Mouse (Mus musculus): ENCODE results near the gene Sparc. TPM values are rescaled to one million over a fixed set of nuclear protein-coding genes. Genes with fewer than 3 reads are reported as not detected.
A peak's percentile ranks its signal among the peaks of the same experiment; 100 is the strongest.

Gene Sparc
- total RNA-seq, 2 experiments from 2014 or later: 1,405 to 1,430 TPM

DNA sequence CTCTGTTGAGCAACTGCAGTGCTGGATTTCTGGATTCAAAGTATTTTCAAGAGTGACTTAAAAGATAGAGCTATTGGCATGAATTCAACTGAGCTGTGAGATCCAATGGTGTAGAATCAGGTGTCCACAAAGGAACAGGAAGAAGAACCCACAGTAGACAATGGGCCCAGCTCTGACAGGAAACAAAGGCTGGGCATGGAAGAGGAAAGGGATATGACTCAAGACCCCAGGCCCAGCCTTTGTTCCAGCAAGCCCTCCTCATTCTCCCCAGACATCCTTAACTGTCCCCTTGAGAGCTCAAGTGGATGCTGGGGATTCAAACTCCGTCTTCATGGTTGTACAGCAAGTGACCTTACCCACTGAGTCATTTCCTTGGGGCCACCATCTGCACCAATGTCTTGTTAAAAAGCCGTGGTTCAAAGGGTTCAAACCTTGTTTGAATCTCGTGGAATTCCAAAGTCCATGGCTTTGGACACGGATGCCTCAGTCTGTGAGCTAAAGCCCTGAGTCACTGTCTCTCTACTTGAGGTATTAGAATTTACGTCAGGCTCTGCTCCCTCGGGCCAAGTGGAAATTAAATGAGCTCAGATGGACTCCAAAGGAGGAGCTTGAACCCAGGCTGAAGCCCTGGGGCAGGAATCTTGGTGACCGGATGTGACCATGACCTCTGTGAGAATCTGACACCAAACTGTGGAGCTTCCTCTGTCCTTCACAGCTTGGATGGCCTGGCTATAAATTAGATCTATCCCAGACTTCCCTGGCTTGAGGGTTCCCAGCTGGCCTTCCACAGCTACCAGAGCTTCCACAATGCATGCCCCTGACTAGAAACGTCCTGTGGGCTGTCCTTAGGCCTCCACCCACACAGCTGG lies 17.1 kb downstream of the Sparc start:
- DNase-seq: peak; percentile 57

DNA sequence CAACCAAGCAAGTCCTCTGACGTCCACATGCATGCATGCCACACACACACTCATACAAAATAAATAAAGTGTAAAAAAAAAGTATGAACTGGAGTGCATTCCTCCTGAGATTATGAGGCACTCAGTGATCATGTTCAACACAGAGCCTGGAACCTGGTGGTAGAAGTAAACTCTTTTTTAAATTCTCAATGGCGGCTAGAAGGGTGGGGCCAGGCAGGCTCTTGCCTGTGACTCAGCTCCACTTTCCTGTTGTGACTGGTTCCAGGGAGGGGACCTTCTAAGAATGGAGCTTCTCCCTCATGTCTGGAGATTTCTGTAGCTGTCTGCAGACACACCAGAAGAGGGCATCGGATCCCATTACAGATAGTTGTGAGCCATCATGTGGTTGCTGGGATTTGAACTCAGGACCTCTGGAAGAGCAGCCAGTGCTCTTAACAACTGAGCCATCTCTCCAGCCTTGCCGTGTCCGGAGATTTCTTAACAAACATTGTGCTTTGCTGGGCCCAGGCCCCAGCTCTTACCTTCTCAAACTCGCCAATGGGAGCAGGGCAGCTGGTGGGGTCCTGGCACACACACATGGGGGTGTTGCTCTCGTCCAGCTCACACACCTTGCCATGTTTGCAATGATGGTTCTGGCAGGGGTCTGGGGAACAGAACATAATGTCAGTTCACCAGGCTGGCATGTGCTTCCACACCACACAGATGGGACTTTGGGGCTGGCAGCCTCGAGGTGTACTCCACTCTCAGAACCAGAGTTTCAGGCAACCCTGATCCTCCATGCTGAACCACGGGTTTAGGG lies 18.1 kb downstream of the Sparc start:
- DNase-seq: no peak

DNA sequence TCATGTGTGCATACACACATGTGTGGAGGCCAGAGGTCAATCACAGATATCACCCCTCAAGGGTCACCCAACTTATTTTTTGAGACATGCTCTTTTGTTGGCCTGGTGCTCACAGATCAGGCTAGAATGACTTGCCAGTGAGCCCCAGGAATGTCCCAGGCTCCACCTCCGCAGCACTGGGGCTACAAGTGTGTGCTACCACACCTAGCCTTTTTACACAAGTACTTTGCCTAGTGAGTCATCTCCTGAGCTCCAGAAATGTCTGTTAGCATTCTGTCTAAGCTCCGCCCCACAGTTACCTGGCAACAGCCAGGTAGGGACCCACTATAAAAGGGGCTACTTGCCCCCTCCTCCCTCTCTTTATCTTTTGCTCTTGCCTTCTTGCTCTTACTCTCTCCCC lies 22.1 kb downstream of the Sparc start:
- DNase-seq: no peak

DNA sequence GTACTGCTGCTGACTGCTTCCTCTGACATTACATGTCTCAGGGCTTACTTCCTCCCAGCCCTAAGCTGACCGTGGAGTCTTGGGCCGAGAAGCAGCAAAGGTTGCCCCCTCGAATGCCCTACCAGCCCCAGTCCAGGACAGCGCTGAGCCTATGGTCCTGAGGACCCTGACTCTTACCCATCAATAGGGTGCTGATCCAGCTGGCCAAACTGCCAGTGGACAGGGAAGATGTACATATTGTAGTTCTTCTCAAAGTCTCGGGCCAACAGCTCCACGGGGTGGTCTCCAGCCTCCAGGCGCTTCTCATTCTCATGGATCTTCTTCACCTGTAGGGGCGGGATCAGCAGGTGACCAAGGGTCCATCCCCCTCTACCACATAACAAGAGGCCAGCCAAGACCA lies 24.6 kb downstream of the Sparc start:
- no peak for DNase-seq

DNA sequence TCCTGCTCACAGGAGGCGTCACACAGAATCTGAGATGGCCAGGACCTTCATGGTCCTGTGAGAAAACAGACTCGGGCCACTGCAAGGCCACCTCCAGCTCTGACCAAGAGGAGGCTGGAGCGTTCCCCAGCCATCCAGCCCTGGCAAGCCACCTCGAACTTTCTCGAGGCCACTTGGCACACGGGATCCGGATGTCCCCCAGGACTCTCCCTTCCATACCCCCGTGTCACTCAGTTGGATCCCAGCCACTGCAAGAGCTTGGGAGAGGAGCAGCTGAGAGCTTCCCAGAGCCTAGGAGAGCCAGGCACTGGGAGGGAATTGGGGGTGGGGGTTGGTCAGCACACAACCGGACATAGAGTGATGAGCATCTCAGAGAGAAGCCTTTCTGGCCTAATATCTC lies 25.5 kb downstream of the Sparc start:
- DNase-seq: peak; percentile 67

DNA sequence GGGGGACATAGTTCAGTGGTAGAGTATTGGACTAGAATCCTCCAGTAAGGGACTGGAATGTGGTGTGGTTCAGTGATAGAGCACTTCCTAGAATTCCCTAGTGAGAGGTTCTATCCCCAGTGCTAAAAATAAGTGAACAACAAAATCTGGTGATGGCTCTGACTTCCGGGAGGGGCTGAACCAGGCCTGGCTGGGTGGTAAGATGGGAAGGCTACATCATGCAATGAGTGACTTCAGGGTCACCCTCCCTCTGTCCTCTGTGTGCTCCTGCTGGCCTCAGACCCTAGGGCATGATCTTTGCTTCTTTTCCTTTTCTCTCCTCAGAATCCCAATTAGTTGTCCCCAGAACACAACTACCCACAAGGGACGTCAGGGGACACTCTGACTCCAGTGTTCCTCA lies 25.9 kb downstream of the Sparc start:
- no peak for DNase-seq

DNA sequence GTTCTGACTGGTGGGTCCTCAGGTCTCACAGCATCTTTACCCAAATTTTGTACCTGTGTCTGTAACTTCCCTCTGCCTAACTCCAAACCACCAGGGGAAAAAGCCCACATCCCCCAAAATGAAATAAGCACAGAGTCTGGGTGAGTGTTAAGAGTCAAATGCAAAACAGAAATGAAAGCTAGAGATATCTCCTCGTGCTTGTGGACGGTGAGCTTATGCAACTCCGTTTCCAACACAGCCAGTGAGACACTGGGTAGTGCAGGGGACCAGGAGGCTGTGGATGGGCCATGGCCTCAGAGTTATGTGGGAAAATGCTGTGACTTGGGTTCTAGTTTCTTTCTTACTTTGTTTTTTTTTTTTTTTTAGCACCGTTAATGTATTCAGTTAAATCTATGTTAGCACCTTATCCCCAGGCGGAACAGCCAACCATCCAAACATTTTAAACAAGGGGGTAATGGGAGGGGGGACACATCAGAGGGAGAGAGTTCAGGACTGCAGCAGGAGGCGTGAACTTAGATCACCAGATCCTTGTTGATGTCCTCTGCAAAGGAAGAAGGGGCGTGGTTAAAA lies 27.8 kb downstream of the Sparc start:
- no peak for DNase-seq

DNA sequence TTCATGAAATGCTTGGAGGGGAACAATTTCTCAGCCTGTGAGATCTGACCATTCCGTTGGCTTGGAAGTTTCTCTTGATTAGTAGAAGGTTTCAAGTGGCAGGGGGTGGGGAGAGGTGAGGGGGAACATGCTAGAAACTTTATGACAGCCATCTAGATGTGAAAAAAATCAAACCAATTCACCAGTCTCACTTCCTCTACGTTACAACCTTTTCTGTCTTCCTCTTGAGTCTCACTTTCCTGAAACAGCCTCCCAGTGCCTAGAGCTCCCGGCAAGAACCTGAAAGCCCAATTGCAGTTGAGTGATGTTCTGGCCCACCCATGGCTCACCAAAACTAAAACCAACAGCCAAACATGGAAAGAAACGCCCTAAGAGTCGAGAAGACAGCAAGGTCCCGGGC lies 28.4 kb downstream of the Sparc start:
- no peak for DNase-seq

DNA sequence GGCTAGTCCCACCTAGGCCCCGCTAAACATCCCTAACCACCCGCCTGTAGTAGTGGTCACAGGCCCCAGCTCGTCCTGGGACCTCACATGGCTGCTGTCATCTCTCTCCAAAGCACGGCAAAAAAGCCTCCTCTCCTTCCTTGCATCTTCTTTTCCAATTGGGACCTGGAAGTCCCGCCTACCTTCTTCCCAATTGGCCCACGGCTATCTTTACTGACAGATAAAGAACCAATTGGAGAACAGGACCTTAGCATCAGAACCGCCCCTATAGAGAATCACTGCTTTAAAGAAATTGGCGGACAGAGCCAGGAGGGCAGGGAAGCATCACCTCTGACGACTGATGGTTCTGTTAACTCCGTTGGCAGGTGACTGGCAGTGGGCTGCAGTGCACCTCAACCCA lies 30.5 kb downstream of the Sparc start:
- peak; percentile 66 for DNase-seq

DNA sequence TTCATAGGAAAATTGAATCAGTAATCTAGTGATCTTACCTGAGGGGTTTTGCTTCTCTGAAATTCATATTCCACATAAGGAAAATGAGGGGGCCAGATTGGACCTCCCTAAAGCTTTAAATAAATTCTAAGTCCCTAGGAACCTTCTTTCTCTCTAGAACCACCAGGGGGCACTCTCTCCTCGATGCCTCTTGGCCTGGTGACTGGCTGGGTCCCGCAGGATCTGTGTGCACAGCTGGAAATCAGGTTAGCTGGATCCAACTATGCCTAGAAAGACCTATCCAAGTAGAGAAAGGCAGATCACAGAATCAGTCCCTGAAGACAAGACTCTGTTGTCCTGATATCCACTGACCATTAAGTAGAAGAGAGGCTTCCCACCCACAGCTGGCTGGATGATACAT lies 33.2 kb downstream of the Sparc start:
- DNase-seq: peak; percentile 81

DNA sequence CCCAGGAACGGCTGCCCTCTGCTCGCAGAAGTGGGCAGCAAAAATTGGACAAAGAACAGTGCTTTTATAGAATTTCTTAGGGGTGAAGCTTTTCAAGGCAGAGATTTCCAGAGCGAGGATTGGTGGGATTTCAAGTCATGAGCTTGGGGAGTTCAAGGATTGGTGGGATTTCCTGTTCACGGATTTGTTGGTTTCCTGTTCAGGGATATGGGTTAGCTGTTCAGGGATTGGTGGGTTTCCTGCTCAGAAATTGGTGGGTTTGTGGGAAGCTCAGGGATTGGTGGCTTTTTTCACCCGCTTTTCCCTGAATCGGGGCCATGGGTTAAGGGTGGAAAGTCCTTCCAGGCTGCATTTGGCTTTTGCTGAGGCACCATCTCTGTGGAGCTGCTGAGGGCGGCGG lies 35.4 kb downstream of the Sparc start:
- no peak for DNase-seq

DNA sequence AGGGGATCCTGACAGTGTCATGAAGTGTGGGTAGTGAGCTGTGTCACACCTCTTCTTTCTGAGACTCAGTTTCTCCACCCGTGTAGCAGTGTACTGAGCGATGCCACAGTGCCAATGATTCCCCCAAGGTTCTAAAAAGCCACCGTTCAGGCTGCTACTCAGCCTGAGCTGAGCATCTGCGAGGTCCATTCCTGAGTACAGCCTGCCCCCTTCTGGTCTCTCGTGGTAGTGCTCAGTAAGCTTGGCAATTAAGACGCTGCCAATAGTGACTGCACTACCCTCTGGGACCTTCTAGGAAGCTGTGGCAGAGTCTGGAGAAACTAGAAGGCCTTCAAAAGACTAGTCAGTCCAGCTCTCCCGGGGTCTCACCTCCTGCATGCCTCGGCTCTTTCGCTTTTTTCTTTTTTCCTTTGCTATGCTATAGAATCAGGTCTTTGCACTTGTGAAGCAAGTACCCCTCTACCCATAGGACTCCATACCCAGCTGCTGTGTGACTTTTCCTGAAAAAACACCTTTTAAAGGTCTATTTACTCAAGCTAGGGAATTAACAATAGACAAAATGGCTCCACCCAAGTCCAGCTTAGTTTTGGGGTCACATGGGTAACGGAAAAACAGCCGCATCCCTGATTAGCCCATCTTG lies 36.4 kb downstream of the Sparc start:
- DNase-seq: peak; percentile 94

DNA sequence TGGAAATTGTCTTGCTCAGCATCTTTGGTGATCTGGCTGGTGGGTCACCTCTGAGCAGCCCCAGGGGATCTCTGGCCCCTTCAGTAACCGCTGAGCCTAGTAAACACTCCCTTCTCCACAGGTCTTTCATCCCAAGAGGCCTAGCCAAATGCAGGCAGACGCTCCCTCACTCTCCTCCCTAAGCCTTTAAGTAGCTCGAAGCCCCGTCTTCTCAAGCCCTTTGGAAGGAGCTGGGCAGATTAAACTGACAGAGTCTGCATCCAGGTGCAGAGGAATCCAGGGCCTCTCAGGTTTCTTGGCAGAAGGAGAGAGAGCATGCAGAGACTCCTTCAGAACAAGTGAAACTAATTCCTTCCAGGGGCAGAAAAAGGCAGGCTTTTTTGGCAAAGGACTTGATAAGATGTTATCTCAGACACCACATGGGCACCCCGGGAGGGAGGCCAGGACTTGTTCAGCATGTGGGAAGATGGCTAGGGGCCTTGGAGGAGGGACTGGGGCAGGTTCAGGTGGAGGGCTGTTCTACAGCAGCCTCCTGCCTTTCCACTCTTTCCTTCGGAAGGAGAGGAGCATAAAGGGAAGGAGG lies 39.4 kb downstream of the Sparc start:
- no peak for DNase-seq

DNA sequence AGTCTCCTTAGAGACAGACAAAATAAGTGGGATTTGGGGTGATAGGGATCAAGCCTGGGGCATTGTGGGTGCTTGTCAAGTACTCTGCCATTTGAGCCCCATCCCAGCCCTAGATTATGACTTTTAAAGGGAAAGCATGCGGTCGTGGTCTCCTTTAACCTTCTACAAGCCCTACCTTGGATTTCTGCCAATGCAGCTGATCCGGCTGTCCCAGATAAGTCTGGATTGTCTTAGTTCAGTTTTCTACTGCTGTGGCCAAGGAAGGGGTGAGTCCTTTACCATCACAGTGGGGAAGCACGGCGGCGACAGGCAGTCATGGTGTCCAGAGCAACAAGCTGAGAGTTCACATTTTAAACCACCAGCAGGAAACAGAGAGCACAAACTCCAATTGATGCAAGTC lies 42.1 kb downstream of the Sparc start:
- DNase-seq: no peak

DNA sequence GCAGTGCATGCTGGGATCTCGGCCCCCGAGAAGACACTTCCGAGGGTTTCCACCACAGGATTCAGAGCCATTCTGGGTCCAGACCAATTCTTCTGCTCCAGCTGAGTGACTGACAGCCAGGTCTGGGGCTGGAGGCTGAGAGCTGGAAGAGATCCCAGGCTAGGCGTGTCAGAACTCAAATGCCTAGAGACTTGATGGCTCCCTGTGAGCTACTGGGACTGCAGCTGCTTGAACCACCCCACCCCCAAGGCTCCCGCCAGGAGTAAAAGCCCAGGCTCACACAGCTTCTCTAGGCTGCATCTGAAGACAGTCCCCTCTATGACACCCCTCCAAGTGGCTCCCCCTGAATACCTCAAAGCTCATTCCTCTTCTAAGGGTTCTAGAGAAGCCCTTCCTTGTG lies 44.6 kb downstream of the Sparc start:
- DNase-seq: peak; percentile 82

DNA sequence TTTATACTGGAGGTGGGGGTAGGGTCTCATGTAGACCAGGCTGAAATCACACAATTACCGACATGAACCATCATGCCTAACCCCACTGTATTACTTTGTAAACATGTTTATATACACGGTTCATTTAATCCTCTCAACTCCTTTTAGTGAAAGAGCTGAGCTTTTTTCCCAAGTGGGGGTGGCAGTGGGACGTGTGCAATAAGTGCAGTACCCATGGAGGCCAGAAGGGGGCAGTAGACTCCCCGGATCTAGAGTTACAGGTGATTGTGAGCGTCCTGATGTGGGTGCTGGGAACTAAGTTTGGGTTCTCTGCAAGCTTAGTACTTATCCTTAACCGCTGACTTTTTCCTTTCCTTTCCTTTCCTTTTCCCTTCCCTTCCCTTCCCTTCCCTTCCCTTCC lies 49.1 kb downstream of the Sparc start:
- DNase-seq: no peak

DNA sequence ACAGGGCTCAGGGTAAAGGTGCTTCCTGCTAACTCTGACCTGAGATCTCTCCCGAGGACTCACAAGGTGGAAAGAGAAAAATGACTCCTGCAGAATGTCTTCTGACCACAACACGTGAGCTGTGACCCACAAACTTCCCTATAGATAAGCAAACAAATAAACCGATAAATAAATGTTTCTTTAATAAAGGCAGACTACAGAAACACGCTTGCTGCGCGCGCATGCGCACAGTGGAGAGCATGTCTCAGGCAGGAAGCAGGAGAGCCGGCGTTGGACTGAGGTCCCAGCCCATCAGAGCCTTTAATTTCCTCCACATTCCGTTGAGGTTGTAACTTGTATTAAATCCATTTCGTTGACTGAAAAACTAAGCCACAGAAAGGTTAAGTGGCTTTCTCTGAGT lies 49.6 kb downstream of the Sparc start:
- no peak for DNase-seq

DNA sequence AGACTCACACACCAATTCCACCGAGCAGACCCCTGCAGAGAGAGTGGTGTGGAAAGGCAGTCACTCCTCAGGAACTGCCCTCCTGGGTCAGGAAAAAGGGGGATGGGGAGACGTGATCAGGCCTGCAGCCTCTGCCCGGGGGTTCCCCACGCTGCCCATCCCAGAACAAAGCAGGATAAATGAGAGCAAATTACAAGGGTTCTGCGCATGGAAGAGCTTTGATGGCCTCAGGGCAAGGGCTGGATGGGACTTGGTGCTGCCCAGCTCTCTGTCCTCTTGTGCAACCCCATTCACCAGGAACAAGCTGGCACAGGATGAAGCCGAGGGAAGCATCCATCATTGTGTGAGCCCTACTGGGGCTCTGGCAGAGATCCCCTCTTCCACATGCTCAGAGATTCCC lies 51.0 kb downstream of the Sparc start:
- no peak for DNase-seq

DNA sequence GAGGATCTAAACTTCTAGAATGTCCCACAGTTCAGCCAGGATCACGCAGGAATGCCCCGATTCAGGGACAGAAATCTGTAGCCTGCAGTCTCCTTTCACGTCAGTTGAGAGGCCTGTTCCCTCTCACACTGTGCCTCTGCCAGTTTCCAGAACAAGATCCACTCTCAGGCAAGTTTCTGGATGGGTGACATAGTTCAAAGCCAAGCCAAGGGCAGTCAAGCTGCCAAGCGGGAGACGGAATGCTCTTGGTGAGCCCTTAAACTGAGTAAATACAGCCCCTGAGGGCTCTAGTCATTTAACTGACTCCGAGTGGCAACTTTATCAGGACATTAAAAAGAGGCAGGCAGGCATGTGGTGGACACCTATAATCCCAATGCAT lies 53.9 kb downstream of the Sparc start:
- DNase-seq: peak; percentile 30

DNA sequence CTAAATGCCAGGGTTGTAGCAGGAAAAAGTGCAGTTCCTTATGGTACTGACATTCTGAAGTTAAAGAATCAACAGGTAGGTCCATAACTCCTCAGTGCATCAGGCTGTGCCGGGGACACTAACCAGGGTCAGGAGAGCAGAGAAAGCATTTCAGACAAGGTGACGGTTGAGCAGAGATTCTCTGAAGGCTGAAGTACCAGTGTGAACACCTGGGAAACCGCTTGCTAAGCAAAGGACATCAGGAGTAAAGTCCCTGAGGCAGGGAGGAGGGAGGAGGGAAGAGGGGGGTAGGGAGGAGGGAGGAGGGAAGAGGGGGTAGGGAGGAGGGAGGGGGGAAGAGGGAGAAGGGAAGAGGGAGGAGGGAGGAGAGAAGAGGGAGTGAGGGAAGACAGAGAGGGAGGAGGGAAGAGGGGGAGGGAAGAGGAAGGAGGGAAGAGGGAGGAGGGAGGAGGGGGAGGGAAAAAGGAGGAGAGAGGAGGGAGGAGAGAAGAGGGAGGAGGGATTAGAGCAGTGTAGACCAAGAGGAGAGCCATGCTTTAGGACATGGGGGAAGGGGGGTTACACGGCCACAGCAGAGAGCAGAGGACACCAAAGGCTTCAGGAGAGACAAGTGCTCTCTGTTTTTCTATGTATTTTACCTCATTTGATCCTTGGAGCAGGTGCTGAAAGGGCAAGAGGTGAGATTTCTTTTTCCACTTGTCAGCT lies 54.4 kb downstream of the Sparc start:
- DNase-seq: no peak

DNA sequence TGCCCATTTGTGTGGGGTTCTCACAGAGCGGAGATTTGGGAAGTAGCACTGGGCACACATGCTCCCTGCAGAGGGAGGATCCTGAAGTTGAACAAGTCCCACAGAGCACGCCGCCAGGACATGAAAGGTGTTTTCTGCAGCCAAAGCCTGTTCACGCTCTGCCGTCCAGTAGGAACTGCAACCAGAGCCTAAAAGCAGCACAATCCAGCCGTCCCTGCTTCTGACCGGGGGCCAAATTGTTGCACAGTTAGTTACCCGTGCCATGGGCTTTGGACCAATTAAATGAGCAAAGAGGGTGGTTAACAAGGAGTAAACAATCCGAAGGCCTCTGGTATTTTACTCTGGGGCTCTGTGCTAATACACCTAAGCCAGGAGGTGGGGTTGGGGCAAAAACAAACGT lies 55.2 kb downstream of the Sparc start:
- no peak for DNase-seq

DNA sequence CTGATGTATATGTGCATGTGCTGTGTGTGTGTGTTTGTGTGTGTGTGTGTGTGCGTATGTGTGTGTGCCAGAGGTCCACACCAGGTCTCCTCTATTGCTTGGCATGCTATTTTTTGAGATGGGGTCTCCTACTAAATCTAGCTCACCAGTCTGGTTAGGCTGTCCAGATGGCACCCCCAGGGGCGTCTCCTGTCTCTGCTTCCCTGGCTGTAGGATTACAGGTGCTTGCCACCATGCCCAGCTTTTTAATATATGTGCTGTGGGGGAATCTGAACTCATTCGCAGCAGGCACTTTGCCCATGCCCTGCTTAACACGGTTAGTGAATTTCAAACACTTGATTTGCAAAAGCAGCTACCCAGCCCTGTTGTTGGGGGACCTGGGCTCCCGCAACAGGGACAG lies 57.1 kb downstream of the Sparc start:
- DNase-seq: no peak

Data from heart, postnatal 4 days (tissue).